Mouse (Mus musculus) heart, postnatal 10 days (tissue): ENCODE data around the gene Klhl35. TPM values are rescaled to one million over a fixed set of nuclear protein-coding genes. Genes with fewer than 3 reads are reported as not detected.

ENCODE experiments used
- DNase-seq, 2 experiments: peaks; one replicate each; pipeline ENCODE4 v3.0.0; 2021
- intact Hi-C: fragments of 180-260 bp; cut with DNase I; formaldehyde crosslinking; loops from one replicate; pipeline ENCODE4 v1.15.1; 2025
- total RNA-seq, 2 experiments: library from RNA; stranded (reverse); gene quantifications; 2 replicates each; pipeline ENCODE4 v1.2.3; 2021

The Klhl35 gene
- total RNA-seq, result under 1 TPM; 0.35 to 0.62 TPM

GRCm38 (mm10) chr7:99465811-99466210 is at the start of gene Klhl35:
Klhl35 (plus strand) TSS chr7:99466004.
- intact Hi-C loops, result no loop called here
- DNase-seq, result no peak

GRCm38 (mm10) chr7:99419311-99419710 is 46.5 kb upstream of the Klhl35 start:
- intact Hi-C loops, result no loop called here
- no peak for DNase-seq

- DNase-seq, result no peak
- intact Hi-C loops, result no loop called here
These were observed 44.8 kb upstream of the Klhl35 start for GRCm38 (mm10) chr7:99421006-99421405.

- peak in 1 of 2 experiments; percentile 58 for DNase-seq
- intact Hi-C loops, result no loop called here
These were observed 41.2 kb upstream of the Klhl35 start for GRCm38 (mm10) chr7:99424538-99425155.

GRCm38 (mm10) chr7:99425706-99426105 is 40.1 kb upstream of the Klhl35 start:
- intact Hi-C loops, result no loop called here
- DNase-seq, result no peak

- intact Hi-C loops, result no loop called here
- DNase-seq, result no peak
These were observed 38.8 kb upstream of the Klhl35 start for GRCm38 (mm10) chr7:99427031-99427430.

GRCm38 (mm10) chr7:99427987-99428386 is 37.8 kb upstream of the Klhl35 start:
- no peak for DNase-seq
- intact Hi-C loops, result loop anchor here (2.0 kb wide), 1 partner anchor 15 kb away; no protein-coding TSS in a partner anchor

GRCm38 (mm10) chr7:99428836-99429235 is 37.0 kb upstream of the Klhl35 start:
- DNase-seq, result no peak
- intact Hi-C loops, result loop anchor here (2.0 kb wide), 1 partner anchor 14 kb away; no protein-coding TSS in a partner anchor

GRCm38 (mm10) chr7:99429786-99430185 is 36.0 kb upstream of the Klhl35 start:
- DNase-seq, result no peak
- intact Hi-C loops, result loop anchor here (2.0 kb wide), 1 partner anchor 13 kb away; no protein-coding TSS in a partner anchor

- no peak for DNase-seq
- intact Hi-C loops, result no loop called here
These were observed 35.6 kb upstream of the Klhl35 start for GRCm38 (mm10) chr7:99430246-99430645.

- peak; percentile 62 to 71 for DNase-seq
- intact Hi-C loops, result no loop called here
These were observed 33.6 kb upstream of the Klhl35 start for GRCm38 (mm10) chr7:99432248-99432647.

- DNase-seq, result no peak
- intact Hi-C loops, result no loop called here
These were observed 32.9 kb upstream of the Klhl35 start for GRCm38 (mm10) chr7:99432863-99433262.

GRCm38 (mm10) chr7:99434672-99435250 is 31.0 kb upstream of the Klhl35 start:
- DNase-seq, result no peak
- intact Hi-C loops, result no loop called here

- intact Hi-C loops, result no loop called here
- no peak for DNase-seq
These were observed 29.3 kb upstream of the Klhl35 start for GRCm38 (mm10) chr7:99436530-99436929.

GRCm38 (mm10) chr7:99438881-99439280 is 26.9 kb upstream of the Klhl35 start:
- DNase-seq, result no peak
- intact Hi-C loops, result no loop called here

GRCm38 (mm10) chr7:99441534-99442072 is 24.2 kb upstream of the Klhl35 start:
- intact Hi-C loops, result loop anchor here (2.0 kb wide), 1 partner anchor 13 kb away; no protein-coding TSS in a partner anchor
- peak; percentile 89 to 91 for DNase-seq

- no peak for DNase-seq
- intact Hi-C loops, result loop anchor here (2.0 kb wide), 1 partner anchor 14 kb away; no protein-coding TSS in a partner anchor
These were observed 22.6 kb upstream of the Klhl35 start for GRCm38 (mm10) chr7:99443164-99443563.

- intact Hi-C loops, result no loop called here
- no peak for DNase-seq
These were observed 21.8 kb upstream of the Klhl35 start for GRCm38 (mm10) chr7:99444012-99444411.

GRCm38 (mm10) chr7:99445833-99446232 is 20.0 kb upstream of the Klhl35 start:
- DNase-seq, result no peak
- intact Hi-C loops, result no loop called here

GRCm38 (mm10) chr7:99447323-99447722 is 18.5 kb upstream of the Klhl35 start:
- no peak for DNase-seq
- intact Hi-C loops, result no loop called here

- DNase-seq, result no peak
- intact Hi-C loops, result no loop called here
These were observed 17.2 kb upstream of the Klhl35 start for GRCm38 (mm10) chr7:99448619-99449018.

- DNase-seq, result no peak
- intact Hi-C loops, result no loop called here
These were observed 16.7 kb upstream of the Klhl35 start for GRCm38 (mm10) chr7:99449063-99449462.
